Mouse (Mus musculus) 416B (cell line): ENCODE measurements at regions not wholly inside any gene's neighbourhood (a gene's known extent, or its start where the extent isn't known, plus 50 kb on each side); places are given as distances from the start of the nearest gene placed in this dataset.

ENCODE experiments used
- DNase-seq: peaks from one replicate; pipeline ENCODE4 v3.0.0; 2011; ENCODE audit warnings: low read depth

GRCm38 (mm10) chrX:109354633-109355032, 158.1 kb downstream of the Gm6377 start:
- DNase-seq, result peak; percentile 34

GRCm38 (mm10) chrX:109392908-109393307, 196.4 kb downstream of the Gm6377 start:
- DNase-seq, result peak; percentile 1

- no peak for DNase-seq
Measured at GRCm38 (mm10) chrX:109442932-109443331, 246.4 kb downstream of the Gm6377 start.
